Mouse (Mus musculus) embryonic fibroblast, embryonic 13.5 days (primary cell): ENCODE data around the gene Hoxa13.

Experiments
- CTCF ChIP-seq: IDR thresholded peaks from 2 replicates; pipeline ENCODE4 v1.5.1; 2011; ENCODE audit warnings: mild to moderate bottlenecking, control low read depth, low read length, moderate library complexity, borderline replicate concordance; ENCODE audit not compliant: insufficient read depth
- POLR2A ChIP-seq: IDR thresholded peaks from 2 replicates; pipeline ENCODE4 v1.6.1; 2011; ENCODE audit warnings: low read depth, mild to moderate bottlenecking, control low read depth, low read length, moderate library complexity

- TF ChIP-seq CTCF: no peak
- no peak for TF ChIP-seq POLR2A
These were observed 20.9 kb downstream of the Hoxa13 start for GRCm38 (mm10) chr6:52239625-52240388.
